ENCODE assay signal across 29 mouse cellular contexts in the genomic region with DNA sequence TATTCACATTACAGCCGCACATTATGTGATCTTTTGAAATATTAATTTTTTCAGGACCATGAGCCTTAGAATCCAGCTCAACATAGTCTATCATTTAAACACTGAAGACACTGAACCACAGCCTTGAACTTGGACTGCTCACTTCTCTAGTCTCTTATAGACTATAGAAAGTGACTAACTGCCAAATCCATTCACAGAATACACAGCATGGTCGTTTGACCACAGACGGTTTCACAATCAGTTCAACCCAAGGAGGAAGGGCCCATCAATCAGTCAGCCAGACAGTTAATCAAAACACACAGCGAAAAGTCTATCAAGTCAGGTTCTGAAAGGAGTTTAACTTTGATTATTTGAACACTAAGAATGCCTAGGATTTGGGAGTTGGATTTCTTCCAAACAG.
DNase-seq lines count a peak whose midpoint lies in the region; ATAC-seq lines count a peak whose summit lies in the region.
"Had no signal": no experiment of that assay in that cellular context is flagged by ENCODE, and none has a peak within 500 bp of the region (broad histone marks: within the 10 kb centered on the region; RNA-seq: fewer than 3 reads in every experiment).

No protein-coding gene starts in this region.

- 52% methylated on average over 4 of the region's 4 CpGs for WGBS in intestine, embryonic 16.5 days

- H3K36me3 ChIP-seq in intestine, embryonic 16.5 days (ENCODE audit: control insufficient read depth, insufficient read depth, low read length) = no peaks in the 10 kb centered on the region
- H3K36me3 ChIP-seq: embryonic facial prominence, embryonic 13.5 days; embryonic facial prominence, embryonic 15.5 days; forebrain, embryonic 10.5 days; forebrain, embryonic 12.5 days; G1E had no signal

- no peak overlapping the region for H3K4me3 ChIP-seq in intestine, embryonic 16.5 days (ENCODE audit: low read length)
- H3K4me3 ChIP-seq: embryonic facial prominence, embryonic 13.5 days; embryonic facial prominence, embryonic 15.5 days; erythroblast, embryonic 14.5 days; forebrain, embryonic 10.5 days; forebrain, embryonic 12.5 days had no signal

- no peaks in the 10 kb centered on the region for H3K9me3 ChIP-seq in intestine, embryonic 16.5 days (ENCODE audit: control insufficient read depth, low read length)
- H3K9me3 ChIP-seq: embryonic facial prominence, embryonic 13.5 days; embryonic facial prominence, embryonic 15.5 days; forebrain, embryonic 10.5 days; forebrain, embryonic 12.5 days had no signal

- no peak overlapping the region for H3K9ac ChIP-seq in intestine, embryonic 16.5 days (ENCODE audit: low read depth, low read length)
- H3K9ac ChIP-seq: embryonic facial prominence, embryonic 13.5 days; embryonic facial prominence, embryonic 15.5 days; forebrain, embryonic 12.5 days had no signal

- peak; percentile 96 for ATAC-seq in granulocyte monocyte progenitor cell, adult 5-6 weeks (replicated peaks; ENCODE audit: poor library complexity, severe bottlenecking)
- peak; percentile 98 for ATAC-seq in megakaryocyte progenitor cell, adult 5-6 weeks (replicated peaks; ENCODE audit: poor library complexity)
- ATAC-seq in intestine, embryonic 16.5 days = no peak
- ATAC-seq: activated CD4-positive, CD25-positive, alpha-beta regulatory T cell, adult 4 months; CD4-positive, CD25-positive, alpha-beta regulatory T cell, adult 4 months; forebrain, embryonic 14.5 days; forebrain, embryonic 16.5 days; Patski had no signal

- no peaks in the 10 kb centered on the region for H3K27me3 ChIP-seq in intestine, embryonic 16.5 days (replicated peaks; ENCODE audit: control insufficient read depth, insufficient read depth, low read length)
- H3K27me3 ChIP-seq: CH12.LX; embryonic facial prominence, embryonic 13.5 days; embryonic facial prominence, embryonic 15.5 days; forebrain, embryonic 12.5 days; Patski had no signal

- DNase-seq in c-Kit-positive CD71-negative TER-119-negative erythroid progenitor cells, embryonic 14.5 days (ENCODE audit: low read depth) = peak; percentile 8
- DNase-seq in lung, postnatal 14 days = no peak
- no peak for DNase-seq in embryo, embryonic 10.5 days (ENCODE audit: low spot score)
- DNase-seq: adrenal gland, adult 8-10 months; adrenal gland, postnatal 14 days; adrenal gland, postnatal 36 days; B cell, adult 2 months; cerebellum, adult 11 months; cerebellum, adult 18-20 months; cerebellum, adult 8-10 months; cerebellum, adult 9-11 months; cerebellum, postnatal 14 days; cerebellum, postnatal 36 days; embryo, embryonic 11 days had no signal

- H3K4me2 ChIP-seq in intestine, embryonic 16.5 days (ENCODE audit: low read depth, low read length) = no peak overlapping the region
- H3K4me2 ChIP-seq: embryonic facial prominence, embryonic 13.5 days; embryonic facial prominence, embryonic 15.5 days; forebrain, embryonic 12.5 days had no signal

- no peak overlapping the region for H3K27ac ChIP-seq in intestine, embryonic 16.5 days (ENCODE audit: low read length)
- H3K27ac ChIP-seq: embryonic facial prominence, embryonic 13.5 days; embryonic facial prominence, embryonic 15.5 days; forebrain, embryonic 10.5 days; forebrain, embryonic 12.5 days had no signal

- no peaks in the 10 kb centered on the region for H3K4me1 ChIP-seq in intestine, embryonic 16.5 days (ENCODE audit: control insufficient read depth, insufficient read depth, low read length)
- H3K4me1 ChIP-seq: embryonic facial prominence, embryonic 13.5 days; embryonic facial prominence, embryonic 15.5 days; forebrain, embryonic 10.5 days; forebrain, embryonic 12.5 days had no signal
